Mouse (Mus musculus) adrenal gland, postnatal 36 days (tissue): Measurements from ENCODE around the gene Car10. TPM values are rescaled to one million over a fixed set of nuclear protein-coding genes. Genes with fewer than 3 reads are reported as not detected.

Source experiments
- DNase-seq, 2 experiments: peaks; one replicate each; pipeline ENCODE4 v3.0.0; 2021; ENCODE audit warnings: mixed read lengths in 1 of 2
- total RNA-seq, 2 experiments: library from RNA; stranded (reverse); gene quantifications; 2 replicates each; pipeline ENCODE4 v1.2.3; 2021

The Car10 gene
- total RNA-seq, 2 experiments from 2014 or later, result 0.07 to 0.10 TPM

GRCm38 (mm10) chr11:93581326-93581725 lies 483.5 kb downstream of the Car10 start:
- DNase-seq, result no peak

GRCm38 (mm10) chr11:93587788-93588187 lies 490.0 kb downstream of the Car10 start:
- DNase-seq, result no peak

- DNase-seq, result no peak
These were observed 492.8 kb downstream of the Car10 start for GRCm38 (mm10) chr11:93590652-93591051.

DNA sequence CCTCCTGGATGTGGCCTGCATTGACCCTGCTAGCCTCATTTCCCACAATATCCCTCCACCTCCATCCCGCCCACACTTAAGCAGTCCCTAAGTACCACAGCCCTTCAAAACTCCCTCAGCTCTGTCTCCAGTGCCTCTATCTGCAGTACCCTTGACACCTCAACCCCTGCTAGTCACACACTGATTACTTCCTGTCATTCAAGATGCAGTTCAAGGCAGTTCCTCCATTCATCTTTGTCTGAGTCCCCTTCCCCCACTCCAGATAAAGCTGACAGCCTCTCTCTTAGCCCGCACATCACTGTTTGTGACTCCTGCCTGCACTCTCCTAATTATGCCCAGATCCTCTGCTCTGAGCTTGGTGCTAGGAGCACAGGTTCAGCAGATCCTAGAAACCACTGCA lies 496.2 kb downstream of the Car10 start:
- DNase-seq, result no peak

GRCm38 (mm10) chr11:93598175-93598574 lies 500.3 kb downstream of the Car10 start:
- DNase-seq, result no peak

DNA sequence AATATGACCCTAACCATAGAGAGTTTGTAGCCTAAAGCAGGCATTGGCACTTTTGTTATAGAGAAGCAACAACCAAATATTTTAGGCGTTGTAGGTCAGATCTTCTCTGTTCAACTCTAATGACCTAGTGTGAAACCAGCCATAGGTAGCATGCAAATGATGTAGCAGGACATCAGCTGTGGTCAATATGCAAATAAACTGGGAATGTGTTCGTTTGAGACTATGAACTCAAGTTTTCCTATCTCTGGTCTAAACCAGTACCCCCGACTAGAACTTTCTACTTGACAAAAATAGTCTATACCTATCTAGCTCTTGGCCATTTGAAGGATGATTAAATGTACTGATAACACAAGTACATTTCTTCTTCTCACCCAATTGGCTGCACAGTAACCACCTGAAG lies 501.9 kb downstream of the Car10 start:
- no peak for DNase-seq

DNA sequence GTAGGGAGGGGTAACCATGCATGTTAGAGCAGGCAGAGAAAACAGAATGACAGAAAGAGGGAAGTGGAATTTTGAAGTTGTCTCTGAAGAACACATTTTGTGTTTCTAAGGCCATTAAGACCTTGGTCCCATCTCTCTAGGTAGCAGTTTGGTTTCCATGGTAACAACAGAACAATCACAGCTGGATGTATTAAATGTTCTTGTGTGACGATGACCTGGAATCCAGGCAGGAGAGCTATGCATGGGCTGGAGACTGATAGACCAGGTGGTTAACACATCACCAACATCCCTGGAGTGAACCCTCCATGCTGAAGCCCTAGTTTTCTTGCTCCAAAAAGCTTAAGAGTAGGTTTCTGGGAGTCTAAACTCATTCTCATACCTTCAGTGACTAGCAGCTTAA lies 505.7 kb downstream of the Car10 start:
- DNase-seq, result no peak

- no peak for DNase-seq
These were observed 509.3 kb downstream of the Car10 start for GRCm38 (mm10) chr11:93607111-93607510.

DNA sequence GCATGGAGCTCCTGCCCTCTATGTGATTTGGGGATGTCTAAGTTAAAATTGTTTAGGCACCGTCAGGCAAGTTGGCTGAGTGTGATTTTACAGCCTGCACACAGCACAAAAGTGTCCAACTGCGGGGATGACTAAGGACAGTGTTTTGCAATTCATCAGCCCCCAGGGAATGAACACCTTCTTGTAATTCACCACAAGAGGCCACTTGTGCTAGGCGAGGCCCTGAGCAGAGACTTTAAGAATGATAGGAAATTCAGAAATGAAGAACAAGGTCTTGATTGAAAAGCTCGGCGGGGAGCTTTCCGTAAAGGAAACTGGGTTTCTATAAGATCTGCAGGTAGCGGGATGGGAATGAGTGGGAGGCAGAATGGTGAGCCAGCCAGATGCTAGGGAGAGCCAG lies 510.9 kb downstream of the Car10 start:
- DNase-seq, result no peak

- no peak for DNase-seq
These were observed 514.2 kb downstream of the Car10 start for GRCm38 (mm10) chr11:93612071-93612470.

DNA sequence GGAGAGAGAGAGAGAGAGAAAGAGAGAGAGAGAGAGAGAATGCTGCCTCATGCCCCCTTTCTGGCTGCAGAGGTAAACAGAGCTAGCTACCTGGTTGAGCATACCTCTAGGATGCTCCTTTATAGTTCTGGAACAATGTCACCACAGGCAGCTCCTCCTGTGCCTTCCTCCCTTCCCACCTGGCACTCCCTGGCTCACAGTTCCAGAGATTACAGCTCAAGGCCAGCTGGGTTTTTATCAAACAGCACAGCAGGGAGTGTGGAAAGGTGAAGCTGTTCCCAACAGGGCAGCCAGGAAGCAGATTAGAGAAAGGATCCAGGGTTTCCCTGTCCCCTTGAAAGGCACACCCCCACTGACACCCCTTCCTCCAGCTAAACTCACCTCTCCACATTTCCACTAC lies 517.0 kb downstream of the Car10 start:
- no peak for DNase-seq

GRCm38 (mm10) chr11:93623605-93624004 lies 525.8 kb downstream of the Car10 start:
- no peak for DNase-seq

- no peak for DNase-seq
These were observed 541.6 kb downstream of the Car10 start for GRCm38 (mm10) chr11:93639410-93639809.

- DNase-seq, result no peak
These were observed 543.1 kb downstream of the Car10 start for GRCm38 (mm10) chr11:93640954-93641353.

DNA sequence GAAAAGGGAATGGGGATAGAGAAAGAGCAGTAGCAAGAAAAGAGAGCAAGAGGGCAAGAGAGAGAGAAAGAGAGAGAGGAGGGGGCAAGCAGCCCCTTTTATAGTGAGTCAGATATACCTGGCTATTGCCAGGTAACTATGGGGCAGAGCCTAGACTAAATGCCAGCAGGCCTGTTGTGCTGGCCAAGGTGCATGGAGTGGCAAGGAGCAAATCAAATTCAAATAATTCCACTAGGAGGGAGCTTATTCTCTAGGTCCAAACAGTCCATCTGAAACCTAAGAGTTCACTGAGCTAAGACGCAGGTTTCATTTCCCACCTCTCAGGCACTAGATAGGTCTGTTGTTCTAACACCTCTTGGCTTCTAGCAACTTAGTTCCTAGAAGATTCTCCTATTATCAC lies 544.5 kb downstream of the Car10 start:
- DNase-seq, result no peak

GRCm38 (mm10) chr11:93643006-93643405 lies 545.2 kb downstream of the Car10 start:
- no peak for DNase-seq

DNA sequence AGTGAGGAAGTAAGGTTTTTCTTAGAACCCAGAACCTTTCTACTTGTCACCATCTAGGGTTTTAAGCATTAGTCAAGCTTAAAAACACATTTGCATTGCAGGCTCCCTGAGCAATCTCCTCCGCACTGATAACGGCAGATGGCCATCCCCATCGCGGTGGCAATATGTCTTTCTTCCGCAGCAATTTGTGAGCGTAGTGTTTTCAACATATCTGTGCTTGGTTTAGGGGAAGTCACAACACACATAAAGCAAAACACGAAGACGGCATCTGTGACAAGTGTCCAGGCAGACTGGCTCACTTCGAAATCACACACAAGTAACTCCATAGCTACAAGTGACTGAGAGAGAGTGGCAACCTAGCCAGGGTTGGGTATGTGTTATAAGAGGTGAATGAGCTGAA lies 545.6 kb downstream of the Car10 start:
- DNase-seq, result no peak

DNA sequence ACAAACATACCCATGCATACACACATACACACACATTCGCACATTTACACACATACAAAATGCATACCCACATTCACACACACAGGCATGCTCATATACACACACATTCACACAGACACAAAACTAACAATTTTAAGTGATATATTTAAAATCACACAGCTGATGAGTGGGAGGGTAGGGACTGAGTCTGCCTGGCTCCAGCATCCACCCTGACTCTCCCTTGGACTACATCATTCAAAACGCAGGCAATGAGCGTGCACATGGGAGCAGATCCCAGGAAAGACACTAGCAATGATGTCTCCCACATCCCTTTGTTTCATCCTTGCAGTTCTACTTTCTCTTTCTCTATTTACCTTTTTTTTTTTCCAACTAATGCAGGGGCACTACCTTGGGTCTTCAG lies 548.4 kb downstream of the Car10 start:
- no peak for DNase-seq
